Mouse (Mus musculus) erythroblast, embryonic 14.5 days (primary cell): Measurements from ENCODE around the gene Sgsm1. TPM values are rescaled to one million over a fixed set of nuclear protein-coding genes. Genes with fewer than 3 reads are reported as not detected.

Experiments used
- H3K27me3 ChIP-seq: 2 replicates; pipeline ENCODE4 v1.6.1; 2012; ENCODE audit warnings: inconsistent platforms; ENCODE audit not compliant: control insufficient read depth
- H3K36me3 ChIP-seq: 2 replicates; pipeline ENCODE4 v1.6.1; 2012; ENCODE audit warnings: mild to moderate bottlenecking, inconsistent platforms; ENCODE audit not compliant: control insufficient read depth
- H3K4me1 ChIP-seq: 2 replicates; pipeline ENCODE4 v1.6.1; 2012; ENCODE audit warnings: inconsistent platforms; ENCODE audit not compliant: control insufficient read depth
- H3K4me3 ChIP-seq: replicated peaks from 2 replicates; pipeline ENCODE3; 2012; ENCODE audit warnings: moderate library complexity, mild to moderate bottlenecking, inconsistent platforms
- H3K9me3 ChIP-seq: 2 replicates; pipeline ENCODE4 v1.6.1; 2012; ENCODE audit warnings: low read length, inconsistent platforms, mixed read lengths; ENCODE audit not compliant: control insufficient read depth
- GATA1 ChIP-seq: IDR thresholded peaks from 2 replicates; pipeline ENCODE4 v1.6.1; 2012; ENCODE audit warnings: low read length, inconsistent platforms, mixed read lengths
- TAL1 ChIP-seq: IDR thresholded peaks from 3 replicates; pipeline ENCODE4 v1.6.1; 2012; ENCODE audit warnings: low read length, inconsistent platforms, mixed read lengths
- polyA plus RNA-seq: library from polyadenylated mRNA; stranded (reverse); fragments of >175 nt; gene quantifications from 2 replicates; pipeline ENCODE4 v1.2.3, GENCODE M21; 2012

Gene Sgsm1
- polyA plus RNA-seq, 1 experiment = not detected

- Histone ChIP-seq H3K9me3 (no peaks in the 10 kb centered on the region), H3K27me3 (no peaks in the 10 kb centered on the region; the same call in 1 of the 2 replicates), H3K36me3 (no peaks in the 10 kb centered on the region), H3K4me1 (no peaks in the 10 kb centered on the region), H3K4me3 (no peak overlapping the region)
- TF ChIP-seq GATA1 = no peak
- no peak for TF ChIP-seq TAL1
Measured at GRCm38 (mm10) chr5:113300148-113300889, 10.3 kb downstream of the Sgsm1 start.

DNA sequence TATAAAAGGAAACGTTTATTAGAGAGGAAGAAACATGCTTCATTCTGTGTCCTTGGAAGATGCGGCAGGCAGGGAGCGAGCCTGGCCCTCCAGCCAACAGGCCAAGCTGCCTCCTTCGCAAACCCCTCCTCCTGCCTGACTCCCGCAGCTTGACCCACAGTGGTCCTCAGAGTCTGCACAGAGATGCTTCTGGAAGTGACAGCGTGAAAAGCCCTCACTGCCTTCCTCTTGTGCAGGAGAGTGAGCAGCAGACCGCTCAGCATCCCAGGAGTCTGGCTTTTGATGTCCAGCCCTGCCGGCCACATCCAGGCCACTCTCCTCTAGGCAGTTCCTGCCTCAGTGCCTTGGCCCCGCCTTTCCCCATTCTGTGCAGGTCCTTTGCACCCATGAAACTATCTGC lies 11.2 kb downstream of the Sgsm1 start:
- Histone ChIP-seq H3K4me3 (no peak overlapping the region), H3K36me3 (no peaks in the 10 kb centered on the region), H3K9me3 (no peaks in the 10 kb centered on the region), H3K27me3 (no peaks in the 10 kb centered on the region; the same call in 1 of the 2 replicates), H3K4me1 (no peaks in the 10 kb centered on the region)
- TF ChIP-seq GATA1 (no peak), TAL1 (no peak)

DNA sequence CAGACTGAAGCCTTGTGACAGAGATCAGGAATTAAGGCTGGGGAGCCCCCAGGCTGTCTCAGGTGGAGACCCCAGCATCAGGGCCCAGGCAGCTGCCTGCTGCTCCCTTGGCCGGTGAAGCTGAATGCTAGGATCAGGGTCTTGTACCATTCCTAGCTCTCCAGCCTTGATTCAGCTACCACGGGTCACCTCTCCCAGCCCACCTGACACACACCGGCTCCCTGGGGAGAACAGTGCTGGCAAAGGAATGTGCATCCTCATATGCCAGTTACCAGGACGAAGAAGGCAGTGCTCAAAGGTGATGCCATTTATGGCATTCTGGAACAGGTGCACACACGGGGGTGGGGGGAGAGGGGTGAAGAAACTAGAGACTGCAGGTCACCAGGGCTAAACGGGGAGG lies 11.8 kb downstream of the Sgsm1 start:
- Histone ChIP-seq H3K4me1 (no peaks in the 10 kb centered on the region), H3K36me3 (no peaks in the 10 kb centered on the region), H3K27me3 (no peaks in the 10 kb centered on the region; the same call in 1 of the 2 replicates), H3K9me3 (no peaks in the 10 kb centered on the region), H3K4me3 (no peak overlapping the region)
- no peak for TF ChIP-seq TAL1
- no peak for TF ChIP-seq GATA1

- Histone ChIP-seq H3K36me3 (no peaks in the 10 kb centered on the region), H3K27me3 (no peaks in the 10 kb centered on the region; the same call in 1 of the 2 replicates), H3K4me3 (no peak overlapping the region), H3K9me3 (no peaks in the 10 kb centered on the region), H3K4me1 (no peaks in the 10 kb centered on the region)
- no peak for TF ChIP-seq TAL1
- no peak for TF ChIP-seq GATA1
Measured at GRCm38 (mm10) chr5:113298040-113298439, 12.5 kb downstream of the Sgsm1 start.

DNA sequence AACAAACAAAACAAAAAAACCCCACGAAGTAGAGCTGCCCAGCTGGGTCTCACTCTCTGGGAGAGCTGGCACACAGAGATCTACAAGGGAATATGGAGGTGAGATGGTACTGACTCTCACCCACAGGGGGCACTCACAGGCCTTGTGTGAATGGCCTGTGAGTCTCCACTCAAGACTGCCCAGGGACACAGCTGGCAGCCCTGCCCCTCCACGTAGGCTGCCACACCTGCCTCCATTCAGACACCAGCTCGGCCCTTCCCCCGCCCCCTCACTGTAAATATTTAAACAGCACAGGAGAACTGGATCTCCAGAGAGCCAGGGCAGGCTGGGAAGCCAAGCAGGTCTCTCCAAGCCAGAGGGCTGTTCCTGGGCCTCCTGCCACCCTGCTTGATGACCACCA lies 14.8 kb downstream of the Sgsm1 start:
- H3K9me3 ChIP-seq = no peaks in the 10 kb centered on the region
- H3K36me3 ChIP-seq = no peaks in the 10 kb centered on the region
- TF ChIP-seq GATA1 = no peak
- no peak for TF ChIP-seq TAL1
- H3K27me3 ChIP-seq = no peaks in the 10 kb centered on the region
- H3K4me1 ChIP-seq = no peaks in the 10 kb centered on the region
- H3K4me3 ChIP-seq = no peak overlapping the region

GRCm38 (mm10) chr5:113294575-113294974 lies 16.0 kb downstream of the Sgsm1 start:
- Histone ChIP-seq H3K36me3 (no peaks in the 10 kb centered on the region), H3K4me1 (no peaks in the 10 kb centered on the region), H3K4me3 (no peak overlapping the region), H3K9me3 (no peaks in the 10 kb centered on the region), H3K27me3 (no peaks in the 10 kb centered on the region; the same call in 1 of the 2 replicates)
- TF ChIP-seq GATA1 = no peak
- TF ChIP-seq TAL1 = no peak

DNA sequence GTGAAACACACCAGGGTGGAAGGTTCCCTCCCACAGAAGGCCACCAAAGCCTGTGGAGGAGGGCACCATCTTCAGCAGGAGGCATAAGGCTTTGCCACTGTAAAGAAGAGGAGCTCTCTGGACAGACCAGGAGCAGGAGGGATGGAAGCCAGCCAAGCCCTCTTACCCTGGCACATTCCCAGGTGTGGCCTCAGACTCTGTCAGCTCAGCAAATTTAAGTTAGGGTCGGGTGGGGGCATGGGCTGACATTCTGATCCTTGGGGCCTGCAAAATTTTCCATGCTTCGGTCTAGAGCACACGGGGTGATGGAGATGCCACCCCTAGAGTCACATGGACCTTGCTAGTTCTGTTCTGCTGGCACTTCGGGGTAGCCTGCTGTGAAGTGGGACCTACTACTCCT lies 17.1 kb downstream of the Sgsm1 start:
- TF ChIP-seq TAL1 (no peak), GATA1 (no peak)
- H3K4me1 ChIP-seq = no peaks in the 10 kb centered on the region
- H3K27me3 ChIP-seq = peaks cover 4% of the 10 kb centered on the region; the same call in 1 of the 2 replicates
- H3K9me3 ChIP-seq = no peaks in the 10 kb centered on the region
- no peak overlapping the region for H3K4me3 ChIP-seq
- no peaks in the 10 kb centered on the region for H3K36me3 ChIP-seq

DNA sequence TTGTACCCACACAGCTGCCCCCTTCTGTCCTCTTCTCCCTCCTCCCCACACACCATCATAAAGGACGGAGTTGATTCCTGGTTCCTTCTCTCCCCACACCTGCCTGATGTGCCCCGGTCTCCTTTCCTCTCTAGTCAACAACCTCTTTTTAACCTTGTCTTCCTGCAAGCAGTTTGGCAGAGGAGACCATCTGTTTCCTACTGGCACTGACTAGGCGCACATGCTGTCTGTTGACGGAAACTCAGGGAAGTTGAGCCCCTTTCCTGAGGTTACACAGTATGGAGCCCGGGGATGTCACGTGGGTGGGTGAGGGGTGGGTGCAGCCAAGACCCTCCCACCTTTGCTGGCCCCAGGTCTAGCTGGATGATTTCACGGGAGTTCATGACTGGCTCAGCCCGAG lies 17.8 kb downstream of the Sgsm1 start:
- Histone ChIP-seq H3K4me3 (no peak overlapping the region), H3K4me1 (no peaks in the 10 kb centered on the region), H3K27me3 (peaks cover 10% of the 10 kb centered on the region), H3K9me3 (no peaks in the 10 kb centered on the region; the same call in 1 of the 2 replicates), H3K36me3 (no peaks in the 10 kb centered on the region)
- TF ChIP-seq TAL1 (no peak), GATA1 (no peak)

DNA sequence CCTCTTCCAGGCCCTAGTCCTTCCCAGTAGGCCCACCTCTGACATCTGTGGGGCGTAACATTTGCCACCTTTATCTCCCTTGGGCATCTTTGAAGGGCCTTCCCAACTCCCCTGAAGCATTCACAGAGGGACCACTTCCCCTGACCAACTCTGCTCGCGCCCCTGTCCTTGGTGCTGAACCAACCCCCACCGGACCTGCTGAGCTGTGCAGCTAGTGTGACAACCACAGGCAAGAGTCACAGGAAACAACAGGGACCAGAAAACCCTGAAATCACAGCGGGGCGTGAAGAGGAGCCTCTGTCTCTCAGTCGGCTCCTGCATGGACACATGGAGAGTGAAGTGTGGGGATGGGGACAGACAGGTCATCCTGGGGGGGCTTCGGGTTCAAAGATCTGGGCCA lies 18.4 kb downstream of the Sgsm1 start:
- TF ChIP-seq GATA1 (no peak), TAL1 (no peak)
- Histone ChIP-seq H3K9me3 (peaks cover 2% of the 10 kb centered on the region; the same call in 1 of the 2 replicates), H3K36me3 (no peaks in the 10 kb centered on the region), H3K4me1 (no peaks in the 10 kb centered on the region), H3K4me3 (no peak overlapping the region), H3K27me3 (peaks cover 16% of the 10 kb centered on the region)

DNA sequence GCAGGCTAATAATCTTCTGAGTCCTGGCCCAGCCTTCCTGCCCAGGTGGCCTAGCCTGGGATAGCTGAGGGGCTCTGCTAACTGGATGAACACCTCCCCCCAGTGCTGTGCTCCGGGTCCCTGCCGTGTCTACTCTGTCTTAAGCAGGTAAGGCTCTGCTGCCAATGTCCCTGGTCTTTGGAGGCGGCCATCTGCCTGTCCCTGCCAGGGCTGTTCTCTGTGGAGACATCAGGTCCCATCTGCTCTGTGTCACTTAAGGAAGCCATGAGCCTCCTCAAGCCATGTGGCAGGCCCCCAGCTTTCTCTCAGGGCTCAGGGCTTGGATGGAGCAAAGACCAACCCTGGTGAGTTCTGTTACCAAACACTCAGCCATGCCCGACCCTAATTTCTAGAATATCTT lies 19.5 kb downstream of the Sgsm1 start:
- TF ChIP-seq GATA1 = no peak
- TF ChIP-seq TAL1 = no peak
- Histone ChIP-seq H3K9me3 (peaks cover 2% of the 10 kb centered on the region; the same call in 1 of the 2 replicates), H3K27me3 (peaks cover 20% of the 10 kb centered on the region)

More for the DNA sequence above, 19.5 kb downstream of the Sgsm1 start:
- Histone ChIP-seq H3K4me1 (no peaks in the 10 kb centered on the region), H3K4me3 (no peak overlapping the region), H3K36me3 (no peaks in the 10 kb centered on the region)
